Mouse (Mus musculus): Measurements from ENCODE around the gene Hnf1b. TPM values are rescaled to one million over a fixed set of nuclear protein-coding genes. Genes with fewer than 3 reads are reported as not detected.

Hnf1b gene
- polyA plus RNA-seq, 1 experiment from 2014 or later = 15.1 TPM

DNA sequence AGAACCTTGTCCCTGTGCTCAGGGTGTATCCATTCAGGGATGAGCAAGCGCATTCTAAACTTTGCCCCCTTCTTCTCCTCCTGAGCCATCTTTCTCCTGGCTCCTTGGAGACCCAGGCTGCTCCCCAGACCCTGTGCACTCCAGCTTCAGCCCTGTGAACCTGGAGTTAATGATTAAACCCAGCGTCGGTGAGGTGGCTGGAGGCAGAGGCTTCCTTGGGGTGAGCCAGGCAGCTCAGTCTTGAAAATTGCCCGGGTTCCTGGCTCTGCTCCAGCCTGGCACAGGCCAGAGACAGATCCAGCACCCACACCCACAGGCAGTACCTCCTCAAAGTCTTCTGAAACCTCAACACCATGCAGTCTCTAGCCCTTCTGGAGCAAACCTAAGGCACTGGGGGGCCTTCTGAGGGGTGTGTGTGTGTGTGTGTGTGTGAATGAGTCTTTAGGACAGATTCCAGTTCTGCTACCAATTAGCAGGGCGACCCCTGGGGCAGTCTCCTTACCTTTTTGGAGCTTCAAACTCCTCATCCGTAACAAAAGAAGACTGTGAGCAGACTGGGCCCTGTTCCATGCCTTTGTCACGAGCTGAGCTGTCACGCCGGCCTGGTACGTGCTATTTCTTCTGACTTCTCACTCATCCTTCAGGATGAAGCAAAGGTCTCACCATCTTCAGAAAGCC, 29.9 kb upstream of the Hnf1b start:
- no peak overlapping the region for H3K4me3 ChIP-seq (ENCODE audit: low read depth, low read length)
- no peaks in the 10 kb centered on the region for H3K36me3 ChIP-seq (ENCODE audit: control insufficient read depth, insufficient read depth, low read length)
- H3K9me3 ChIP-seq (ENCODE audit: control insufficient read depth, low read length) = no peaks in the 10 kb centered on the region
- no peaks in the 10 kb centered on the region for H3K27me3 ChIP-seq (replicated peaks; ENCODE audit: control insufficient read depth, insufficient read depth, low read length)
- ATAC-seq (replicated peaks; ENCODE audit: low FRiP score, low TSS enrichment, low read depth) = peak; percentile 87
- H3K4me1 ChIP-seq (replicated peaks; ENCODE audit: control insufficient read depth, insufficient read depth, low read length) = peaks cover 12% of the 10 kb centered on the region; the same call in 1 of the 2 replicates
- DNase-seq (ENCODE audit: low spot score) = peak; percentile 64
- WGBS = 56% methylated on average over 10 of the region's 10 CpGs
- H3K27ac ChIP-seq (ENCODE audit: low read depth) = peak overlapping the region; percentile 25; the same call in 1 of the 2 replicates
- no peak overlapping the region for H3K9ac ChIP-seq (ENCODE audit: low read length)
- H3K4me2 ChIP-seq (ENCODE audit: low read length) = no peak overlapping the region

DNA sequence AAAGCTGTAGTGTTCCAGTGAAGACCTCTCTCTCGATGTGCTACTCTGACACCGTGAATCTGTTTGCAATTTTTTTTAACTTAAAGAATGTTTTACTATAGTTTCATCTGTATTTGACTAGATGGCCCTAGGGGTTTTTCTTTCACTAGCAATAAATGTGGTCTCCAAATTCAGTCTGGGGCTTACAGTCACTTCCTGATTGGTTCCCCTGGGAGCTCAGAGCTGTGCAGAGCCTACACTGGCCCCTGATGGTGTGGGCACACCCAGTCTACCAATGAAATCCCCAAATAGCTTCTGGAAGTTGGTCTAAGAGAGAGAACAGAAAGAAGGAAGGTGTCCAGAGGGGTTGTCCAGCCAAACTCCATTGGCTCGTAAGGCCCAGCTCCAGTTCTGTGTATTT, 23.7 kb upstream of the Hnf1b start:
- Histone ChIP-seq H3K36me3 (ENCODE audit: control insufficient read depth, insufficient read depth, low read length) (no peaks in the 10 kb centered on the region), H3K9me3 (ENCODE audit: control insufficient read depth, low read length) (no peaks in the 10 kb centered on the region), H3K27me3 (replicated peaks; ENCODE audit: control insufficient read depth, insufficient read depth, low read length) (no peaks in the 10 kb centered on the region), H3K9ac (ENCODE audit: low read length) (no peak overlapping the region), H3K4me3 (ENCODE audit: low read depth, low read length) (no peak overlapping the region), H3K4me1 (replicated peaks; ENCODE audit: control insufficient read depth, insufficient read depth, low read length) (no peaks in the 10 kb centered on the region), H3K4me2 (ENCODE audit: low read length) (no peak overlapping the region), H3K27ac (ENCODE audit: low read depth) (no peak overlapping the region)
- 94% methylated on average over 3 of the region's 3 CpGs for WGBS
- no peak for ATAC-seq (replicated peaks; ENCODE audit: low FRiP score, low TSS enrichment, low read depth)
- DNase-seq (ENCODE audit: low spot score) = no peak

DNA sequence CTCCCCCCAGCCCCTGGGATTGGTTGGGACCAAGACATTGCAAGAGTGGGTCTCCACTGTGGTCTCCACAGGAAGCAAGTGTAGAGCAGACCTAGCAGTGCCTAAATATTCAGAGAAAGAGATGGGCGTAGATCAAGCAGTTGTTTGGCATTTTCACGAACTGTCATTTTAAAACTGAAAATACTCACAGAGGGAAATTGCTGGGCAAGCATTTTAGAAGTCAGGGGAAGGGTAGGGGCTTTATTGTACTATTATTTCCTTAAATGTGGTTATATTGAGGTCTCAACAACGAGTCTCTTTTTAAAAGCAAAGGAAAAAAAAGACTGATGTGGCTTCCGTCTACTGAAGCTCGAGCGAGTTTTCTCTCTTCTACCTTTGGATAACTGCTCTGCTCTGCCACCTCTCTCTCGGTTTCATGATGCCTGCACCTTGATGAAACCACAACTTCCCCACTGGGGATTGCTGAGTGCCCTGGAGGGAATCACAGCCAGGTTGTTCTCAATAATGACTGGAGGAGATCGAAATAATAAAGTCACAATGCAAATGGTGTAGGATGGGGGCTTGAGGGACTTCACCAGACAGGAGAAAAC, 21.2 kb upstream of the Hnf1b start:
- Histone ChIP-seq H3K9me3 (ENCODE audit: control insufficient read depth, low read length) (no peaks in the 10 kb centered on the region), H3K4me3 (ENCODE audit: low read depth, low read length) (no peak overlapping the region), H3K27ac (ENCODE audit: low read depth) (no peak overlapping the region), H3K4me1 (replicated peaks; ENCODE audit: control insufficient read depth, insufficient read depth, low read length) (no peaks in the 10 kb centered on the region), H3K27me3 (replicated peaks; ENCODE audit: control insufficient read depth, insufficient read depth, low read length) (no peaks in the 10 kb centered on the region), H3K4me2 (ENCODE audit: low read length) (no peak overlapping the region), H3K9ac (ENCODE audit: low read length) (no peak overlapping the region), H3K36me3 (ENCODE audit: control insufficient read depth, insufficient read depth, low read length) (no peaks in the 10 kb centered on the region)
- WGBS = 81% methylated on average over 8 of the region's 8 CpGs
- ATAC-seq (replicated peaks; ENCODE audit: low FRiP score, low TSS enrichment, low read depth) = no peak
- DNase-seq (ENCODE audit: low spot score) = no peak

DNA sequence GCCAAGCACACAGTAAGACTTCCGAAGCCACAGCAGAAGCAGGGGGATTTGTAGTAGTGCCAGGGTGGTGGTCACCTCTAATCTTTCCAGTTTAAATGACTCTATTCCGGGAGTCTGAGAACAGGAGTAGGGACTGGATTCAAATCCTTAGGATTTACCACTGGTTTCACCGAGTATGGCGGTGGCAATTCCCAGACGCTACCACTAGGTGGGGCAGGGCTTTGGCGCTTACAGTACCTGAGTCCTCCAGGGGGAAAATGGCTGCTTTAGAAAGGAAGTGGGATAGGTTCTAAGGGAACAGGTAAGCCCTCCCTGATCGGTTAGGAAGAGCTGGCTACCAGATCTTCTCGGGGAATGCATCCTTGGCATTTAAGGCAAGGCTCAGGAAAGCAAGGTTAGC, 17.5 kb upstream of the Hnf1b start:
- Histone ChIP-seq H3K4me2 (ENCODE audit: low read length) (no peak overlapping the region), H3K4me1 (replicated peaks; ENCODE audit: control insufficient read depth, insufficient read depth, low read length) (no peaks in the 10 kb centered on the region), H3K4me3 (ENCODE audit: low read depth, low read length) (no peak overlapping the region), H3K9me3 (ENCODE audit: control insufficient read depth, low read length) (no peaks in the 10 kb centered on the region), H3K27me3 (replicated peaks; ENCODE audit: control insufficient read depth, insufficient read depth, low read length) (no peaks in the 10 kb centered on the region), H3K9ac (ENCODE audit: low read length) (no peak overlapping the region), H3K36me3 (ENCODE audit: control insufficient read depth, insufficient read depth, low read length) (no peaks in the 10 kb centered on the region), H3K27ac (ENCODE audit: low read depth) (no peak overlapping the region)
- DNase-seq (ENCODE audit: low spot score) = peak; percentile 62
- 51% methylated on average over 8 of the region's 8 CpGs for WGBS
- no peak for ATAC-seq (replicated peaks; ENCODE audit: low FRiP score, low TSS enrichment, low read depth)

DNA sequence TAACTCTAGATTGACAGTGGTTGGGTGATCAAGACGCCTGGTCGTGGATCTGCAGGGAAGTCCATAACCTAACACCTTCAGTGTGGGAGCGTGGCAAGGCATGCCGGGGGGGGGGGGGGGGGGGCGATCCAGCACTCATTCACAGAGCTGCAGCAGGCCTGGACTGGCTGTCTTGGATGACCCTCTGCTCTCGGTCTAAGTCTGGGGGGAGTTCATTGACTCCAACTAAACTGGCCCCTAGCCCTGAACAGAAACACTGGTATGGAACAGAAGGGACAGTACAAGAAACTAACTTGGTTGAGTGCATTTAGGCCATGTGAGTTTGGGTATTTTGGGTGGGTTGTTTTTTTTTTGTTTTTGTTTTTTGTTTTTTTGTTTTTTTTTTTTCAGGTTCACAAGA, 16.3 kb upstream of the Hnf1b start:
- Histone ChIP-seq H3K4me3 (ENCODE audit: low read depth, low read length) (no peak overlapping the region), H3K36me3 (ENCODE audit: control insufficient read depth, insufficient read depth, low read length) (no peaks in the 10 kb centered on the region), H3K9ac (ENCODE audit: low read length) (no peak overlapping the region), H3K4me1 (replicated peaks; ENCODE audit: control insufficient read depth, insufficient read depth, low read length) (no peaks in the 10 kb centered on the region), H3K9me3 (ENCODE audit: control insufficient read depth, low read length) (no peaks in the 10 kb centered on the region), H3K4me2 (ENCODE audit: low read length) (no peak overlapping the region), H3K27me3 (replicated peaks; ENCODE audit: control insufficient read depth, insufficient read depth, low read length) (no peaks in the 10 kb centered on the region), H3K27ac (ENCODE audit: low read depth) (no peak overlapping the region)
- 85% methylated on average over 5 of the region's 6 CpGs for WGBS
- DNase-seq (ENCODE audit: low spot score) (no peak), ATAC-seq (replicated peaks; ENCODE audit: low FRiP score, low TSS enrichment, low read depth) (no peak)

DNA sequence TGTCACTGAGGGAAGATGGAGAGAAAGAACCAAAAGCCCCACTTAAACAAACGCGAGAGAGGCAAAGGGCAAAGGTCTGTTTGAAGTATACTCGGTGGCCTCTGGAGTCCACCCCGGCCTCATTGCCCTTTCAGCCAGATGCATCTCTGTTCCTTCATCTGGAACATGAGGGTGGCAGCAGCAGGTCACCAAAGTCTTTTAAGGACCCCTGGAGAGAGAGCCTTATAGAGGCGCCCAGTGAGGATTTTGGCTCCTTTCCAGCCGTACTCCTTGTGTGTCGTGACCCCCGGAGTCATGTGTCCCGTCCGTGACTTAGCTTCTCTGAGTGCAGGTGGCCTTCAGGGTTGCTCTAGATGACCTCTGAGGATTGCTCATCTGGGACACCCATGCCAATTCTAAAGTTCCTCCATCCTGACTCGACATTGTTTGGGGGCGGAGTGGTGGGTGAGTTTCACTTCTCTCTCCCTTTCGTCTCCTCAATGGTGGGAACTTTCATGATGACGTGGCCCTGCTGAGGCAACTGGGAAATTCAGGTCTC, 15.8 kb upstream of the Hnf1b start:
- H3K9me3 ChIP-seq (ENCODE audit: control insufficient read depth, low read length) = no peaks in the 10 kb centered on the region
- H3K36me3 ChIP-seq (ENCODE audit: control insufficient read depth, insufficient read depth, low read length) = no peaks in the 10 kb centered on the region
- DNase-seq (ENCODE audit: low spot score) = no peak
- ATAC-seq (replicated peaks; ENCODE audit: low FRiP score, low TSS enrichment, low read depth) = no peak
- no peaks in the 10 kb centered on the region for H3K4me1 ChIP-seq (replicated peaks; ENCODE audit: control insufficient read depth, insufficient read depth, low read length)
- H3K27ac ChIP-seq (ENCODE audit: low read depth) = no peak overlapping the region
- no peak overlapping the region for H3K4me3 ChIP-seq (ENCODE audit: low read depth, low read length)
- no peak overlapping the region for H3K9ac ChIP-seq (ENCODE audit: low read length)
- WGBS = 60% methylated on average over 14 of the region's 14 CpGs
- H3K4me2 ChIP-seq (ENCODE audit: low read length) = no peak overlapping the region
- no peaks in the 10 kb centered on the region for H3K27me3 ChIP-seq (replicated peaks; ENCODE audit: control insufficient read depth, insufficient read depth, low read length)

DNA sequence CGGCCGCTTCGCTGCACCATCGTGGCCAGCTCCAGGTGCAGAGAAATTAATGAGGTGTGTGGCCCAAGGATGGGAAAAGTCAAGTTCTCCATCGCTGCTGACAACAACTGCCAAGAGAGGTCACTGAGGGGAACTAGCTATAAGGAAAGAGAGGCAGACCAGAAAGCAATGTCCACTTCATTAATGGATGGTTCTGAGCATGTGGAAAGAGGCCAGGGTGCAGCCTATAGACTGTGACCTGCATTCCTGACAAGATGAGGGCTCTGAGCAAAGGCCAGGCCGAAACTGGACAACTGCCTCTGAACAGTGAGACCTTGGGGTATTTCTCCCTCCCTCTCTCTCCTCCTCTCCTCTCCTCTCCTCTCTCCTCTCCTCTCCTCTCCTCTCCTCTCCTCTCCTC, 10.4 kb upstream of the Hnf1b start:
- no peak overlapping the region for H3K4me3 ChIP-seq (ENCODE audit: low read depth, low read length)
- H3K27me3 ChIP-seq (replicated peaks; ENCODE audit: control insufficient read depth, insufficient read depth, low read length) = no peaks in the 10 kb centered on the region
- no peak for DNase-seq (ENCODE audit: low spot score)
- H3K9ac ChIP-seq (ENCODE audit: low read length) = no peak overlapping the region
- no peaks in the 10 kb centered on the region for H3K4me1 ChIP-seq (replicated peaks; ENCODE audit: control insufficient read depth, insufficient read depth, low read length)
- H3K4me2 ChIP-seq (ENCODE audit: low read length) = no peak overlapping the region
- no peaks in the 10 kb centered on the region for H3K36me3 ChIP-seq (ENCODE audit: control insufficient read depth, insufficient read depth, low read length)
- WGBS = 78% methylated on average over 6 of the region's 6 CpGs
- H3K27ac ChIP-seq (ENCODE audit: low read depth) = no peak overlapping the region
- no peak for ATAC-seq (replicated peaks; ENCODE audit: low FRiP score, low TSS enrichment, low read depth)
- H3K9me3 ChIP-seq (ENCODE audit: control insufficient read depth, low read length) = no peaks in the 10 kb centered on the region

DNA sequence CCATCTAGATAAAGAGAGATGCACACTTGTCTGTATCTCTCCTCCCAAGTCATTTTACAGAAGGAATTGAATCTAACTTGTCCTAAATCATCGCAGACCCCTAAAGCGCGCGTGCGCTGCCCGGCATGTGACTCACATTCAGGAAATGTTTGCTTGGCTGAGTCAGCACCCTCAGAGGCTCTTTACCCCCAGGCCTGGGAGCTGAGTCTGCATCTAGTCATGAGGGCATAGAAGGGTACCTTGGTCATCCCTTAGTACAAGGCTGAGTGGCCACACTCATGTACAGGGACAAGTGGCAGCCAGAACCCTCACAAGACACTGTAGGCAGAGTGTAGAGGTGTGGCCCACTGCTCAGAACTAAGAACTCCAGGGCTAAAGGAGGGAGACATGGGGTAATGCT, 6.3 kb upstream of the Hnf1b start:
- H3K27ac ChIP-seq (ENCODE audit: low read depth) = no peak overlapping the region
- H3K4me2 ChIP-seq (ENCODE audit: low read length) = no peak overlapping the region
- no peaks in the 10 kb centered on the region for H3K36me3 ChIP-seq (ENCODE audit: control insufficient read depth, insufficient read depth, low read length)
- 90% methylated on average over 6 of the region's 6 CpGs for WGBS
- no peaks in the 10 kb centered on the region for H3K4me1 ChIP-seq (replicated peaks; ENCODE audit: control insufficient read depth, insufficient read depth, low read length)
- ATAC-seq (replicated peaks; ENCODE audit: low FRiP score, low TSS enrichment, low read depth) = no peak
- no peak overlapping the region for H3K9ac ChIP-seq (ENCODE audit: low read length)
- H3K9me3 ChIP-seq (ENCODE audit: control insufficient read depth, low read length) = no peaks in the 10 kb centered on the region
- peaks cover 5% of the 10 kb centered on the region for H3K27me3 ChIP-seq (replicated peaks; ENCODE audit: control insufficient read depth, insufficient read depth, low read length)
- no peak for DNase-seq (ENCODE audit: low spot score)
- H3K4me3 ChIP-seq (ENCODE audit: low read depth, low read length) = no peak overlapping the region

Data from intestine, embryonic 14.5 days (tissue).